Mouse (Mus musculus) thymus, adult 18-20 months (tissue): Measurements from ENCODE around the gene Tmem273.
A peak's percentile ranks its signal among the peaks of the same experiment; 100 is the strongest.

ENCODE experiments used
- DNase-seq, 2 experiments: peaks; one replicate each; pipeline ENCODE4 v3.0.0; 2022; ENCODE audit warnings: mixed read lengths in 2 of 2

Tmem273 gene

GRCm38 (mm10) chr14:32785556-32786130, at the start of gene Tmem273:
Gene Tmem273 (plus strand): TSS chr14:32785963.
- no peak for DNase-seq

DNA sequence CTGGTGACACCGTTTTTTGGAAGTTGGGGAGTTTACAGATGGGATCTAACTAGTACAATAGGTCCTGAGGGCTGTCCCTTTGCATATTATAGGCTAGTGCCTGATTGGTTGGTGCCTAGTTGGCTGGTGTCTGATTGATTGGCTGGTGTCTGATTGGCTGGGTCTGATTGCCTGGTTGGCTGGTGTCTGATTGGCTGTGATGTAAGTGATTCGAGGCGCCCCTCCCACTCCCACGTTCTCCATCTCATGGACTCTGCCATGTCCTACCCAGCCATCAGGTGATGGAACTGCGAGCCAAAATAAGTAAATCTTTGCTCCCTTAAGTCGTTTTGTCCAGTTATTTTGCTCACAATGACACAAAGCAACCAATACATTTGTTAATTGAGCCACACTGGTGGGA, 49.2 kb upstream of the Tmem273 start:
- no peak for DNase-seq

GRCm38 (mm10) chr14:32738586-32738985, 47.2 kb upstream of the Tmem273 start:
- no peak for DNase-seq

DNA sequence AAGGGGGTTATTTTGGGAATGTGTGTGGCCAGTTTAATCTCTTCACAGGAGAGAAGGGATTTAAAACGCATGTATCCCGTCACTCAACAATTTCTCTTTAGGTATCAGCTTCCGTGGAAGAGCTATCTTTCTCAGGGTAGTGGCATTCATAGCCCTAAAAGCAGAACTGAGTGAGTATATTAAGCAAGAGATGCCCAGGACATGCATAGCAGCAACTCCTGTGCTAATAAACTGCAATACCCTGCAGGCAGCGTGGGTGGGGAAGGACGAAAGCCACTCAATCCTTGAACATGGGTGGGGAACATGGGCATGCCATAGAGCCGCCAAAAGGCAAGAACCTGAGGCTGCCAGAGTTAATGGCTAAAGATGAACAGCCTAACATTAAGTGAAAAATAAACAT, 37.2 kb upstream of the Tmem273 start:
- DNase-seq: no peak

DNA sequence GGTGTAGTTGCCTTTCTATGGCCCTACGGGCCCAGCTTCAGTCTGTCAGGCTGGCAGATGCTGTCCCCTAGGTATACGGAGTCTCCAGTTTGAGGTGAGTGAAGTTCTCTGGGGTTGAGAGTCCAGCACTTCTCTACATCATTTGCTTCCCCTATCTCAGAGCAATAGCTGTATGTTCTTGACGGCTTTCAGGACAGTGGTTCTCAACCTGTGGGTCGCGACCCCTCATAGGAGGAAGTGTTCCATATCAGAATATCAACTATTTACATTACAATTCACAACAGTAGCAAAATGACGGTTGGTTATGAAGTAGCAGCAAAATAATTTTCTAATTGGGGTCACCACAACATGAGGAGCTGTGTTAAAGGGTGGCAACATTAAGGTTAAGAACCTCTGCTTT, 35.0 kb upstream of the Tmem273 start:
- DNase-seq: no peak

DNA sequence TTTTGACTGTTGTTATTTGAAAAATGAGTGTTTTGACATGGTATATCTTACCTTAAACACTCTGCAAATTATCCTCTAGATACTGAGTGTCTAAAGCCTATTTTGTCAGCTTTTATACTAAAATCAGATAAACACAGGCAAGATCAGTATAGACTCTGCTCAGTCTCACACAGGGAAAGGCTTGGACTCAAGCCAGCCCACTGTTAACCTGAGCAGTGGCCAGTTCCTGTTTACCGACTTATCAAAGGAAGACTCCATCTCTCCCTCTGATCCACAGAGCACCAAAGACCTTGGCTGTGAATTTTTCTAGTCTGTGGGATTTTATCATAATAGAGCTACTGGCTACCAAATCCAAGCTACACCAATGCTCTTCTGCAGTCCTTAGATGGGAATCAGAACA, 31.5 kb upstream of the Tmem273 start:
- no peak for DNase-seq

DNA sequence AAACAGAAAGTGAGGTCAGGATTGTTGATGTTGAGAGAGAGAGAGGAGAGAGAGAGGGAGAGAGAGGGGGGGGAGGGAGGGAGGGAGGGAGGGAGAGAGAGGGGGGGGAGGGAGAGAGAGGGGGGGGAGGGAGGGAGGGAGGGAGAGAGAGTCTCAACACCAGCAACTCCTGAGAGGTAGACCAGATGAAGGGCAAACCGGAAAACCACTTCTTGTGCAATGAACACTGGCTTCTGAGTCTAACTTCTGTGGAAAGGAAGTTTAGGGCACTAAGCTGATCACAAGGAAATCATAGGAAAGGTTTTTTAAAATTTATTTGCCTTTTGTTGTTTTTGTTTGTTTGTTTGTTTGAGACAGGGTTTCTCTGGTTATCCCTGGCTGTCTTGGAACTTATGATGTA, 23.6 kb upstream of the Tmem273 start:
- no peak for DNase-seq

DNA sequence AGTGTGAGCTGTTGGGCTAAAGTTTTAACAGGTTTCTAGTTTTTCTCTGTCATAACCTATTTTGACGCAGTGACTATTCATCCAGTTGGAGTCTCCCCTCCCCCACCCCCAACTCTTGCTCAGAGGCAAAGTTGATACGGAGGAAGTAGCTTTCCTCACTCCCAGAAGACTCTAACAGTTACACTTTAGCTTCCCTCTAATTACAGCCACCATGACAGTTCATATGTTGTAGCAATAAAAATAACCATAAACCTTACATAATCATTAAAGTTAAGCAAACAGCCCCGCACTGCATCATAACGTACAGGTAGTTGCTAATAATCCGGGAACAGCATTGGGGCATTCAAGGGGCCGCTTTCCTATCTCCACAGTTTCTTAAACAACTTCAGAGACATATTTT, 15.2 kb upstream of the Tmem273 start:
- no peak for DNase-seq

GRCm38 (mm10) chr14:32772085-32772484, 13.7 kb upstream of the Tmem273 start:
- DNase-seq: no peak

- no peak for DNase-seq
Observed at GRCm38 (mm10) chr14:32772791-32773190, 13.0 kb upstream of the Tmem273 start.

GRCm38 (mm10) chr14:32773456-32773855, 12.3 kb upstream of the Tmem273 start:
- no peak for DNase-seq

DNA sequence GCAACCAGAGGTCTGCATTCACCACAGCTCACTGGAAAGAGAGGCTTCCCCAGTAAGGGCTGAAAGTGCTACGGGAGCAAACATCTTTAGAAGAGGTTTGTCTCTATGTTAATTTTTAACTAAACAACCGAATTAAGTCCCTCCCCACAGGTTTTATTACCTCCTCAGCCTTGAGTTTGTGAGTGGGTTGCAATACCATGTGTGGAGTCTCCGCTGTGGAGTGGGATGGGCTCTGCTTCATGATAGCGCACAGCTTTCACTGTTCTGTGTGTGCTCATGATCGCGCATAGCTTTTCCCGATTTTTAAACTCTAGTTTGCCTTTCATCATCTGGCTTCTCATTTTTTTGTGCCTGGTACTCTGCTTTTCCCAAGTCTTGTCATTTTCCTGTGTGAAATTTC, 9.7 kb upstream of the Tmem273 start:
- DNase-seq: no peak

DNA sequence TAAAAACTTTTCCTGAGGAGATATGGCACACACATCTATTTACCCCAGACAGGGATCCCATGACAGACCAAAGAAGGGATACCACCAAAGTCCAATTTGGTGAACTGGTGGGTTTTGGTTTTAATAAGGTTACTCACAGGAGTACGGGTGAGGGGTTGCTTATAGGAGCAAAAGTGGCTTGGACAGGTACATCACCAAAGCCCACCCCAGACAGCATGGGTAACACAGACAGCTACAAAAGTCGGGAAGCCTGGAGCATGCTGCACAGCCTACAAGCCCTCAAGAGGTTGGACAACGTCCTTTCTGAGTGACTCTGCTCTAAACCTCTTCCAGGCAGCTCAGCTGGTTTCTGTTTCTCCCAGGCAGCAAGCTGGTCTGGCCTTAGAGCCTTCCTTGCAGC, 7.4 kb upstream of the Tmem273 start:
- DNase-seq: no peak

- DNase-seq: no peak
Observed at GRCm38 (mm10) chr14:32782866-32783265, 2.9 kb upstream of the Tmem273 start.

- peak in 1 of 2 experiments; percentile 7 for DNase-seq
Observed at GRCm38 (mm10) chr14:32784130-32784747, 1.5 kb upstream of the Tmem273 start.

DNA sequence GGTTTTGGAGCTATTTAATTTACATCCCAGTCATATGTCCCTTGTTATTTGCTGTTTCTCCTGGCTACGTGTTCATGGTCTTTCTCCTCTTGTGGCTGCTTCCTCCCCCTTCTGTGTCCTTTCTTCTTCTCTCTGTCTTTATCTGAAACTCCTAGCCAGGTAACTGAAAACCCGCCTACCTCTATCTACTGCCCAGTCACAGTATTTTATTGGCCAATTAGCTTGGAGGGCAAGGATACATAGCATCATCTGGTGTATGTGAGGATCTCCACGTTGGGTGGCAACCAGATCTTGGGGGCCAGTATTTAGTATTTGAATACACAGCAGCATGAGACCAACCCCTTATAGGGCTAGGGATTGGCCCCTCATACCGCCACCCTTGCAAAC, 1.0 kb upstream of the Tmem273 start:
- no peak for DNase-seq

- DNase-seq: no peak
Observed at GRCm38 (mm10) chr14:32787691-32788090, 1.9 kb downstream of the Tmem273 start.

DNA sequence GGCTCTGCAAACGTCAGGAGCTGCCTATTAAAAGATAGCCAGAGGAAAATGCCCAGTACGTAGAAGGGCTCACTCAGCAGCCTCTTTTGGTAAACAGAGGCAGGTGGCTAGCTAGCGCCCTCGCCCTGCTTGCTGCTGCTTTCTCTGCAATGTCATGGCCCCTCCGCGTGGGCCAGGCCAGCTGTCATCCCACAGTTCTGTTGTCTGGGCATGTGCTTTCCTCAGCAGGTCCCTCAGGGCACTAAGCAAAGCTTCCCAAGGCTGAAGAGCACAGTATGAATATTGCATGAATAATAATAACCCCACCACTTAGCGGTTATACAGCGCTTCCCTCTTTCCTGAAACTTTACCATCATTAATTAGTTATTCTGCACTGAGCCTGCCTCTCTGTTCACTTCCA, 10.6 kb downstream of the Tmem273 start:
- no peak for DNase-seq

DNA sequence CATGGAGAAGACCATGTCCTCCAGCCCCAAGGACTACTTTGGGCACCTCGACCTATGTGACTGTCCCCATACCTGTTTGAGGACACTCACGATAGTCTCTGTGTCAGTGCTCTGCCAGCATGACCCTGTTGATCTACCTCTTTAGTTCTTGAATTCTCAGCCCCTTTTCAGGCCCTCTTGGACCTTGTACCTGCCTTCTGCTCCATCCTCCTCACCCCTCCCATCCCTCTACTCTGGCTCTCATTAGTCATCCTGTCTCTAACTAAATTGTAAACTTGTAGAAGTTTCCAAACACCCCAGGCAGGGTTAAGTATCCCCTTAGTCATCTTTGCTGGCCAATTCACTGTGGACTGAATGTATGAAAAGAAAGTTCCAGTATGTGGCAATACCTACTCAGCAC, 12.0 kb downstream of the Tmem273 start:
- DNase-seq: no peak

DNA sequence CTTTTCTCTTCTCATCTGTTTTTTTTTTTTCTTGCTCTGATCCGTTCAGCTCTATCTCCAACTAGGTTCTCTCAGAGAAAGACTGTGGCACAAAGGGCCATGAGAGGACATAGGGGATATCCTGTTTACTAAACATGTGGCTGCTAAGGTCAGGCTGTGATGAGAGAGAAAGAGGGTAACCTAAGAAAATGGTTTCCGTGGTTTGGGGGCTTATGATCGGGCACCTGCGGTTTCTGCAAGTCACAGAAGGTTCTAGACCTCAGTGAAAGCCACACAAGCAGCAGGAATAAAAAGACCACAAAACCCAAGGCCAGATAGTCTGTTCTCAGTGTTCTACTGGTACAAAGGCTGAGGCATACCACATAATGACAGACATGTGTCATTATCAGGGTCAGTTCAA, 12.6 kb downstream of the Tmem273 start:
- no peak for DNase-seq

DNA sequence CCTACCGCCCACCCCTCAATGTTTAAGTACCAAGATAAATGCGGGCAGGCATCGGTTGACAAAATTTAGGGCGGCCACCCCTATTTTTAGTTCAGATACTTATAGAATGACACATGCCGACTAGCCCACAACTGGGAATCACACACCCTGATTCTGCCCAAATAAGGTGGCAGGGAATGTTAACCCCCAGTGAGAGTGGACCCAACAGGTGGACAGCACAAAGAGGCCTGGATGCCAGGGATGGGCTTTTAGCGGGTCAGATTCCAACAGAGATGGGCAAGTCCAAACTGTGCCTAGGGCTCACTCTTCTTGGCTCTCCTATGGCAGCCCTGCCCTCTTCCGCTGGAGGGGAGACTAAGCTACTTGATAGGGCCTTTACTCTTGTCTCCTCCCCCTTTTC, 14.3 kb downstream of the Tmem273 start:
- DNase-seq: no peak

DNA sequence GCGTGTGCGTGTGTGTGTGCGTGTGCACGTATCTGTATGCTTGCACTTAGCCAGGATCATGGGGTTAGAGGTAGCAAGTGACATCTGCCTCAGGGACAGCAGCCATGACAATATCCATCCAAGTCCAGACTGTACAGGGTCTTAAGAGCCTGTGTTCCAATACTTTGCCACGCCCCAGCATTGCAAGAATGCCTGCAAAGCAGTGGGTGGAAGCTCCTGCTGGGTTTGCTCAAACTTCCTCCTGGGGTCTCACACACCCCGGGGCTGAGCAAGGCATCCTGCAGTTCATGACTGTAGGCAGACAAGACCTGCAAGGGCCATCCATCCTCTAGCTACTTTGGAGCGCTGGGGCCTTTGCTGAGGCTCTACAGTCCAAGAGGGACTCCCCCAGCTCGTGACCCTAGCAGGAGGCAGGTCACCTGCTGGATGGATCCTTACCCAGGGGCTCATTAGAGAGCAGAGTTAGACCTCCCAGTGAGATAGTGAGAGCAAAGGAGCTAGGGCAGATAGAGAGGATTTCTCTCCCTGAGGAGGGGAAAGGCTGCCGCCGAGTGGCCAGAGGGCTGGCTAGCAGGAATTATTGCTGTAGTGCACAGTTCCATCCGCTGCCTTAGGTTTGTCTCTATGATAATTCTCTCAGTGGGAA, 15.4 kb downstream of the Tmem273 start:
- no peak for DNase-seq

GRCm38 (mm10) chr14:32801662-32802024, 15.9 kb downstream of the Tmem273 start:
- DNase-seq: no peak

GRCm38 (mm10) chr14:32810111-32810510, 24.3 kb downstream of the Tmem273 start:
- no peak for DNase-seq

GRCm38 (mm10) chr14:32812429-32812828, 26.7 kb downstream of the Tmem273 start:
- no peak for DNase-seq
